Comparison of ENCODE assay signal across 8 mouse cellular contexts in the genomic region with DNA sequence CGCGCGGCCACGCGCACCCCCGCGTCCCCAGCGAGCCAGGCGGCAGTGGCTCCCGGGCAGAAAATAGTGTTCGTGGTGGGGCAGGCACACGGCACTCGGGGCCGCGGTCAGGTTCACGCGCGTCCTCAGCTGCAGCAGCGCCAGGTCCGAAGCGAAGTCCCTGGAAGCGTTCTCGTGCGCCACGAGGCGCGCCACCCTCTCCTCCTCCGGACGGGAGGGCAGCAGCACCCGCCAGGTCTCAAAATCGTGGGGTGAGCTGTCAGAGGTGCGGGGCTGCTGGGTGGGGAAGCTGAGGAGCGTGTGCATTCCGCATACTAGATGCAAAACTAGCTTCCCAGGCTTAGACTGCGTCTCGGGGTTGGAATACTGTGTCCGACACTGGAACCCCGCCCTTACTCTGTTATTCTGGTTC. TPM values are rescaled to one million over a fixed set of nuclear protein-coding genes. Genes with fewer than 3 reads are reported as not detected.
A peak's percentile ranks its signal among the peaks of the same experiment; 100 is the strongest.
DNase-seq lines count a peak whose midpoint lies in the region; ATAC-seq lines count a peak whose summit lies in the region.

No protein-coding gene starts in this region.

- WGBS in kidney, embryonic 16.5 days, result under 1% methylated on average over 37 of the region's 38 CpGs
- WGBS in midbrain, embryonic 15.5 days, result 0% methylated on average over 38 of the region's 38 CpGs

- peak overlapping the region; percentile 98 for H3K4me2 ChIP-seq in kidney, embryonic 16.5 days (replicated peaks; ENCODE audit: low read depth, low read length)
- peak overlapping the region; percentile 73 for H3K4me2 ChIP-seq in midbrain, embryonic 15.5 days

- H3K27me3 ChIP-seq in kidney, embryonic 16.5 days (ENCODE audit: insufficient read depth, low read length), result no peaks in the 10 kb centered on the region
- H3K27me3 ChIP-seq in midbrain, embryonic 15.5 days (replicated peaks), result no peaks in the 10 kb centered on the region

- no peak; the same call in none of the 2 replicates for ATAC-seq in kidney, embryonic 16.5 days (ENCODE audit: low FRiP score, low TSS enrichment)
- peak; percentile 29 for ATAC-seq in inflammation-experienced regulatory T-cells, adult 6 months
- ATAC-seq in midbrain, embryonic 15.5 days (replicated peaks), result peak; percentile 80

- H3K27ac ChIP-seq in kidney, embryonic 16.5 days (ENCODE audit: low read length), result no peak overlapping the region
- peak overlapping the region; percentile 14; the same call in 1 of the 2 replicates for H3K27ac ChIP-seq in brown adipose tissue, adult 24 weeks (replicated peaks; ENCODE audit: low read depth, low read length)
- peak overlapping the region; percentile 84 for H3K27ac ChIP-seq in midbrain, embryonic 15.5 days

- peak overlapping the region; percentile 88 for H3K9ac ChIP-seq in kidney, embryonic 16.5 days (replicated peaks; ENCODE audit: low read length)
- peak overlapping the region; percentile 74 for H3K9ac ChIP-seq in midbrain, embryonic 15.5 days

- H3K4me3 ChIP-seq in kidney, embryonic 16.5 days (ENCODE audit: low read length), result peak overlapping the region; percentile 71
- H3K4me3 ChIP-seq in brown adipose tissue, adult 24 weeks (ENCODE audit: insufficient read depth, low read depth, low read length), result peak overlapping the region; percentile 69
- H3K4me3 ChIP-seq in midbrain, embryonic 15.5 days, result peak overlapping the region; percentile 68

- H3K4me1 ChIP-seq in kidney, embryonic 16.5 days (ENCODE audit: insufficient read depth, low read length), result peaks cover 42% of the 10 kb centered on the region
- H3K4me1 ChIP-seq in brown adipose tissue, adult 24 weeks (ENCODE audit: control insufficient read depth, insufficient read depth, insufficient read length, low read length), result peaks cover 2% of the 10 kb centered on the region; the same call in 1 of the 2 replicates
- peaks cover 17% of the 10 kb centered on the region for H3K4me1 ChIP-seq in midbrain, embryonic 15.5 days

- DNase-seq in kidney, adult 11 months, result no peak
- no peak for DNase-seq in urinary bladder, postnatal 4 days (ENCODE audit: low spot score in 2 of 2)
- no peak for DNase-seq in adrenal gland, postnatal 36 days
- no peak for DNase-seq in spleen, postnatal 36 days (ENCODE audit: low spot score in 2 of 2)

- no peaks in the 10 kb centered on the region for H3K36me3 ChIP-seq in kidney, embryonic 16.5 days (ENCODE audit: insufficient read depth, low read length)
- H3K36me3 ChIP-seq in midbrain, embryonic 15.5 days (replicated peaks), result no peaks in the 10 kb centered on the region

- H3K9me3 ChIP-seq in kidney, embryonic 16.5 days (ENCODE audit: low read length), result no peaks in the 10 kb centered on the region
- no peaks in the 10 kb centered on the region for H3K9me3 ChIP-seq in midbrain, embryonic 15.5 days

RNA-seq across cellular contexts. Expression of gene Prss8, which starts 5.8 kb away (rescaled TPM):
- 93.2 and 98.7 TPM in 2 replicates for polyA plus RNA-seq in kidney, embryonic 16.5 days (2015; fragmentation: Nextera tagmentation; extraction: Ambion mirVana)
- polyA plus RNA-seq in brown adipose tissue, adult 24 weeks (2012; ENCODE audit: insufficient read depth, insufficient read length, missing spikeins), result 0.79 TPM in 1 of 2 replicates, not detected in the other
- polyA plus RNA-seq in inflammation-experienced regulatory T-cells, adult 6 months (2017; shearing (Covaris generic)), result not detected
- polyA plus RNA-seq in midbrain, embryonic 15.5 days (2015; fragmentation: Nextera tagmentation; extraction: Ambion mirVana), result 0.29 and 0.35 TPM in 2 replicates
- not detected for total RNA-seq in adrenal gland, postnatal 36 days (2021)

RNA-seq across cellular contexts. Expression of gene Prss36, which starts 10.8 kb away (rescaled TPM):
- polyA plus RNA-seq in kidney, embryonic 16.5 days (2015; fragmentation: Nextera tagmentation; extraction: Ambion mirVana), result 15.2 TPM in 2 replicates
- polyA plus RNA-seq in brown adipose tissue, adult 24 weeks (2012; ENCODE audit: insufficient read depth, insufficient read length, missing spikeins), result 20.2 and 23.7 TPM in 2 replicates
- polyA plus RNA-seq in inflammation-experienced regulatory T-cells, adult 6 months (2017; shearing (Covaris generic)), result 1 to 10 TPM; 1.5 to 3.7 (median 3.0) TPM
- 10.4 and 15.5 TPM in 2 replicates for polyA plus RNA-seq in midbrain, embryonic 15.5 days (2015; fragmentation: Nextera tagmentation; extraction: Ambion mirVana)
- 10 to 100 TPM in 1 of 2 experiments, 1 to 10 TPM in 1; 6.7 to 10.7 TPM for total RNA-seq in adrenal gland, postnatal 36 days (2021)

RNA-seq across cellular contexts. Expression of gene Kat8, which starts 23.4 kb away (rescaled TPM):
- polyA plus RNA-seq in kidney, embryonic 16.5 days (2015; fragmentation: Nextera tagmentation; extraction: Ambion mirVana), result 42.7 and 44.4 TPM in 2 replicates
- polyA plus RNA-seq in brown adipose tissue, adult 24 weeks (2012; ENCODE audit: insufficient read depth, insufficient read length, missing spikeins), result 17.9 and 21.4 TPM in 2 replicates
- polyA plus RNA-seq in inflammation-experienced regulatory T-cells, adult 6 months (2017; shearing (Covaris generic)), result 10 to 100 TPM; 18.5 to 41.8 (median 34.5) TPM
- polyA plus RNA-seq in midbrain, embryonic 15.5 days (2015; fragmentation: Nextera tagmentation; extraction: Ambion mirVana), result 50.7 and 53.1 TPM in 2 replicates
- total RNA-seq in adrenal gland, postnatal 36 days (2021), result 10 to 100 TPM; 25.9 to 27.9 TPM

RNA-seq across cellular contexts. Expression of gene Fus, which starts 31.5 kb away (rescaled TPM):
- polyA plus RNA-seq in kidney, embryonic 16.5 days (2015; fragmentation: Nextera tagmentation; extraction: Ambion mirVana), result 359 and 373 TPM in 2 replicates
- 250 and 260 TPM in 2 replicates for polyA plus RNA-seq in brown adipose tissue, adult 24 weeks (2012; ENCODE audit: insufficient read depth, insufficient read length, missing spikeins)
- polyA plus RNA-seq in inflammation-experienced regulatory T-cells, adult 6 months (2017; shearing (Covaris generic)), result 10 to 100 TPM; 42.5 to 56.3 (median 52.6) TPM
- polyA plus RNA-seq in midbrain, embryonic 15.5 days (2015; fragmentation: Nextera tagmentation; extraction: Ambion mirVana), result 380 and 381 TPM in 2 replicates
- total RNA-seq in adrenal gland, postnatal 36 days (2021), result 100 to 1,000 TPM; 170 to 229 TPM

RNA-seq across cellular contexts. Expression of gene Bckdk, which starts 31.9 kb away (rescaled TPM):
- polyA plus RNA-seq in kidney, embryonic 16.5 days (2015; fragmentation: Nextera tagmentation; extraction: Ambion mirVana), result 155 and 156 TPM in 2 replicates
- polyA plus RNA-seq in brown adipose tissue, adult 24 weeks (2012; ENCODE audit: insufficient read depth, insufficient read length, missing spikeins), result 202 and 239 TPM in 2 replicates
- 10 to 100 TPM; 64.4 to 75.5 (median 66.0) TPM for polyA plus RNA-seq in inflammation-experienced regulatory T-cells, adult 6 months (2017; shearing (Covaris generic))
- 61.3 and 66.6 TPM in 2 replicates for polyA plus RNA-seq in midbrain, embryonic 15.5 days (2015; fragmentation: Nextera tagmentation; extraction: Ambion mirVana)
- total RNA-seq in adrenal gland, postnatal 36 days (2021), result 100 to 1,000 TPM; 101 to 115 TPM

Comparison
In these comparisons a context has a peak if more than half of its experiments do, and no peak if none do; other contexts are left out.
1. RNA of gene Prss8, which starts 5.8 kb away (polyA plus RNA-seq): 93.2 to 98.7 TPM in kidney, embryonic 16.5 days; 0.79 TPM in brown adipose tissue, adult 24 weeks, 0.29 to 0.35 TPM in midbrain, embryonic 15.5 days and not detected in inflammation-experienced regulatory T-cells, adult 6 months; every median in the first group is over 10 times any median in the second.
2. Peak in every context shown above with its lines, with median percentiles within 50 percentile points of each other: H3K4me3 ChIP-seq.